Mouse (Mus musculus) stomach, postnatal 0 days (tissue): ENCODE data around the gene Col26a1. TPM values are rescaled to one million over a fixed set of nuclear protein-coding genes. Genes with fewer than 3 reads are reported as not detected.

Experiments
- ATAC-seq: fragments of 200-750 bp; cut with Nextera tagmentation; 2 replicates; pipeline ENCODE4 v1.8.0; 2017; ENCODE audit not compliant: low FRiP score, low TSS enrichment
- DNase-seq: peaks from one replicate; pipeline ENCODE4 v3.0.0-alpha.2; 2016; ENCODE audit warnings: low spot score
- H3K27ac ChIP-seq: fragments of 300-500 bp; sonication (generic); replicated peaks from 2 replicates; pipeline ENCODE4 v1.5.1; 2014; ENCODE audit warnings: mild to moderate bottlenecking, control low read depth
- H3K27me3 ChIP-seq: fragments of 300-500 bp; sonication (generic); 2 replicates; pipeline ENCODE4 v1.6.1; 2014; ENCODE audit warnings: low read length; ENCODE audit not compliant: control insufficient read depth, insufficient read depth
- H3K36me3 ChIP-seq: fragments of 300-500 bp; sonication (generic); 2 replicates; pipeline ENCODE4 v1.6.1; 2014; ENCODE audit warnings: low read length, mixed read lengths; ENCODE audit not compliant: control insufficient read depth, insufficient read depth
- H3K4me1 ChIP-seq: fragments of 300-500 bp; sonication (generic); replicated peaks from 2 replicates; pipeline ENCODE4 v1.6.1; 2014; ENCODE audit warnings: antibody characterized with exemption; ENCODE audit not compliant: control insufficient read depth, insufficient read depth
- H3K4me2 ChIP-seq: fragments of 300-500 bp; sonication (generic); replicated peaks from 2 replicates; pipeline ENCODE4 v1.6.1; 2014; ENCODE audit warnings: low read depth, mild to moderate bottlenecking, control low read depth, moderate library complexity
- H3K4me3 ChIP-seq: fragments of 300-500 bp; sonication (generic); 2 replicates; pipeline ENCODE4 v1.5.1; 2014; ENCODE audit warnings: low read depth, low read length, control low read depth
- H3K9ac ChIP-seq: fragments of 300-500 bp; sonication (generic); 2 replicates; pipeline ENCODE4 v1.6.1; 2014; ENCODE audit warnings: mild to moderate bottlenecking, low read length, control low read depth, mixed read lengths
- H3K9me3 ChIP-seq: fragments of 300-500 bp; sonication (generic); 2 replicates; pipeline ENCODE4 v1.6.1; 2016; ENCODE audit warnings: low read length; ENCODE audit not compliant: control insufficient read depth
- CTCF ChIP-seq: IDR thresholded peaks from 2 replicates; pipeline ENCODE4 v1.5.1; 2016; ENCODE audit warnings: antibody characterized with exemption, low read depth, mild to moderate bottlenecking, moderate library complexity
- EP300 ChIP-seq: optimal IDR thresholded peaks from 2 replicates; pipeline ENCODE3; 2016; ENCODE audit warnings: antibody characterized with exemption
- WGBS: fragments of 180-500 bp; shearing (Covaris S2); extraction: QIAGEN DNeasy Blood & Tissue Kit; methylation state at CpG from one replicate; pipeline ENCODE4 v1.1.7; 2014; 5-methylcytosine and 5-hydroxymethylcytosine counted together
- polyA plus RNA-seq: library from polyadenylated mRNA; unstranded; fragments of >200 nt; fragmentation: Nextera tagmentation; extraction: Ambion mirVana; gene quantifications from 2 replicates; pipeline ENCODE4 v1.2.1, GENCODE M21; 2015

Col26a1 gene
- polyA plus RNA-seq, 1 experiment from 2014 or later = 2.9 TPM

- Histone ChIP-seq H3K9ac (no peak overlapping the region), H3K27ac (no peak overlapping the region), H3K36me3 (no peaks in the 10 kb centered on the region), H3K4me2 (no peak overlapping the region), H3K27me3 (peaks cover 5% of the 10 kb centered on the region), H3K4me1 (no peaks in the 10 kb centered on the region), H3K9me3 (no peaks in the 10 kb centered on the region), H3K4me3 (no peak overlapping the region)
- no peak for DNase-seq
- no peak for TF ChIP-seq EP300
- TF ChIP-seq CTCF = no peak
- WGBS = 34% methylated on average over 7 of the region's 7 CpGs
- ATAC-seq = no peak
Observed at GRCm38 (mm10) chr5:136886957-136887356, 3.9 kb upstream of the Col26a1 start.

GRCm38 (mm10) chr5:136882055-136882787, 788 bp downstream of the Col26a1 start:
- Histone ChIP-seq H3K9me3 (no peaks in the 10 kb centered on the region), H3K4me2 (peak overlapping the region; percentile 58), H3K4me1 (no peaks in the 10 kb centered on the region), H3K36me3 (no peaks in the 10 kb centered on the region), H3K27me3 (peaks cover 5% of the 10 kb centered on the region), H3K4me3 (peak overlapping the region; percentile 38), H3K9ac (peak overlapping the region; percentile 53), H3K27ac (no peak overlapping the region)
- TF ChIP-seq EP300 (no peak), CTCF (no peak)
- WGBS = 4% methylated on average over 47 of the region's 47 CpGs
- DNase-seq (no peak), ATAC-seq (no peak)

GRCm38 (mm10) chr5:136881380-136882009, 1.5 kb downstream of the Col26a1 start:
- H3K4me3 ChIP-seq = peak overlapping the region; percentile 38
- 5% methylated on average over 39 of the region's 39 CpGs for WGBS
- no peak overlapping the region for H3K27ac ChIP-seq
- no peaks in the 10 kb centered on the region for H3K36me3 ChIP-seq
- DNase-seq (peak; percentile 80), ATAC-seq (peak; percentile 70)
- H3K9ac ChIP-seq = 0 out of 2 replicates have a peak overlapping the region, but pooled peaks have one; percentile 35
- H3K9me3 ChIP-seq = no peaks in the 10 kb centered on the region
- no peaks in the 10 kb centered on the region for H3K4me1 ChIP-seq
- H3K27me3 ChIP-seq = peaks cover 5% of the 10 kb centered on the region
- TF ChIP-seq CTCF (peak; percentile 90), EP300 (no peak)
- peak overlapping the region; percentile 58 for H3K4me2 ChIP-seq

GRCm38 (mm10) chr5:136880101-136880500, 2.9 kb downstream of the Col26a1 start:
- Histone ChIP-seq H3K27me3 (peaks cover 5% of the 10 kb centered on the region), H3K36me3 (no peaks in the 10 kb centered on the region), H3K9ac (no peak overlapping the region), H3K4me3 (no peak overlapping the region), H3K27ac (no peak overlapping the region), H3K4me2 (no peak overlapping the region), H3K4me1 (no peaks in the 10 kb centered on the region), H3K9me3 (no peaks in the 10 kb centered on the region)
- TF ChIP-seq EP300 = no peak
- ATAC-seq = no peak
- DNase-seq = no peak
- WGBS = 82% methylated on average over 8 of the region's 8 CpGs

- 64% methylated on average over 10 of the region's 10 CpGs for whole genome bisulfite sequencing
Observed at GRCm38 (mm10) chr5:136874271-136874670, 8.7 kb downstream of the Col26a1 start.

GRCm38 (mm10) chr5:136872417-136872816, 10.6 kb downstream of the Col26a1 start:
- no peak for TF ChIP-seq EP300
- TF ChIP-seq CTCF = no peak
- Histone ChIP-seq H3K9me3 (no peaks in the 10 kb centered on the region), H3K4me1 (no peaks in the 10 kb centered on the region), H3K27me3 (no peaks in the 10 kb centered on the region), H3K36me3 (no peaks in the 10 kb centered on the region), H3K27ac (no peak overlapping the region), H3K4me2 (no peak overlapping the region), H3K4me3 (no peak overlapping the region), H3K9ac (no peak overlapping the region)
- ATAC-seq (no peak), DNase-seq (no peak)
- WGBS = 81% methylated on average over 8 of the region's 8 CpGs

More at GRCm38 (mm10) chr5:136874271-136874670, 8.7 kb downstream of the Col26a1 start:
- Histone ChIP-seq H3K4me2 (no peak overlapping the region), H3K36me3 (no peaks in the 10 kb centered on the region), H3K9ac (no peak overlapping the region), H3K4me1 (no peaks in the 10 kb centered on the region), H3K4me3 (no peak overlapping the region), H3K9me3 (no peaks in the 10 kb centered on the region), H3K27ac (no peak overlapping the region), H3K27me3 (no peaks in the 10 kb centered on the region)
- TF ChIP-seq EP300 (no peak), CTCF (no peak)
- DNase-seq (no peak), ATAC-seq (no peak)
